Mouse (Mus musculus): ENCODE results near the gene Cdc14a.

DNA sequence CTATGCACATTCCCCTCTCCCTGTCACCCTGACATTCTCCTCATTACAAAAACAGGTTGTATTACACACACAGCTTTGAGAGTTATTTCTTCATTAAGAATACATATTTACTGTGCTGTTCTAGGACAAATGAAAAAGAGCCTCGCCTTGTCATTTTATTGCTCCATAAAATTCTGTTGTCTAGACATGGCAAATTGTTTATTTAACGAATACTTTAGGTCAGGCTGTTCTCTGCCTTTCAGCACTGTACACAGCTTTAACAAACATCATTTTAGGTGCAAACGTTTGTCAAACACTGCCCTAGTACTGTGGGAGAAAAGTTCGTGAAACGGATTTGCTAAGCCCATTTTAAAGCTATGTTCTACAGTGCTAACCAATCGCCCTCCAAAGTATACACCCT, 122.1 kb downstream of the Cdc14a start:
- TF ChIP-seq CTCF (IDR thresholded peaks at IDR 0.05; ENCODE audit: low read depth) (no peak), EP300 (IDR thresholded peaks at IDR 0.05; ENCODE audit: low read depth) (no peak)

Data from liver, embryonic 14.5 days (tissue).